Mouse (Mus musculus) Muller cell, postnatal 12 days (primary cell): Measurements from ENCODE around the gene Rpl36al.
A peak's percentile ranks its signal among the peaks of the same experiment; 100 is the strongest.

Source experiments
- DNase-seq: peaks from one replicate; pipeline ENCODE4 v3.0.0-alpha.2; 2015; ENCODE audit errors: inconsistent ontology term

Rpl36al gene

GRCm38 (mm10) chr12:69183583-69184308, at the start of gene Rpl36al, which contains the start of gene Mgat2:
Rpl36al (minus strand) TSS chr12:69184083.
Mgat2 (plus strand) TSS chr12:69184157.
- peak; percentile 99 for DNase-seq

- DNase-seq, result no peak
Measured at GRCm38 (mm10) chr12:69229251-69229650, 45.4 kb upstream of the Rpl36al start.

GRCm38 (mm10) chr12:69227776-69228466, 44.0 kb upstream of the Rpl36al start, which contains the start of gene Pole2:
Pole2 (minus strand) TSS chr12:69228195.
- DNase-seq, result peak; percentile 91

DNA sequence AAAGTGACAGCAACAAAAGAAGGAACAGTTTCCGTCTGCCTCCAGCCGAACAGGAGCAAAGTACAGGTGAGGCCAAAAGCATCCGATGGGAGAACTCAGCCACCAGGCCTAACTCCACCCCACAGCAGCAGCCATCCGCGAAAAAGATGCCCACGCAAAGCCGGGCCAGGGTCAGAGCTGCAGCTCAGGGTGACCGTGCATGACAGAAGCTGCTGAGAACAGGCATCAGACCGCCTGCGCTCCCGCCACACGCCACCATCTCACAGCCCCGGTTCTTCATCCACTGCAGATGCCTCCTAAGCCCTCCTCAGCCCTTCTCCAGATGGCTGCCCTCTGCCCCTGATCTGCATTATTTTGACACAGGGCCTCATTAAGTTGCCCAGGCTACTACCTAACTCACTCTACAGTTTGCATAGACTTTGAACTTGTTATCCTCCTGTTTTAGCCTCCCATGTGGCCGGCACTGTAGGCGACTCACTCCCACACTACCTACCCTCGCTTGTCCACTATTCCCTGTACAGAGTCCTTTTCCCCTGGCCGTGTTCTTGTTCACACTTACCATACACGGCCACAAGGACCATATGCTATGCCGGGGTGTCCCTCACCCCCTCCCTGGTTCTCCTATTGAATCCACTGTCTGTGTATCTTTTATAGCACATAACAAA, 36.9 kb upstream of the Rpl36al start:
- no peak for DNase-seq

DNA sequence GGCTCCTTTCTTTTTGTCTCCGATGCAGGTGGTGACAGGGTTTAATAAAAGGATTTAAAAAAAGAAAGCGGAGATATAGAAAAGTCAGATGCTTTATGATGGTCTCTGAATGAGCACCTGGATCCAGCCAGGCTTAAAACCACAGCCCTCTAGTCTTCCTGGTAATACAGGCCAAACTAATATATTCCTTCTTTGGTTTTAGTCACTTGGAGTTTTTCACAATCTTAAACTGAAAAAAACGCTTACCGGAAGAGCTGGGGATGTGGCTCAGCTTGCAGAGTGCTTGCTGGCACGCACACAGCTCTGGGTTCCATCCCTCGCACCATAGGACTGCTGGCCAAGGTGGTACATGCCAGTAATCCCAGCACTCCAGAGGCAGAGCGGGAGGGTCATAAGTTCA, 32.7 kb upstream of the Rpl36al start:
- no peak for DNase-seq

DNA sequence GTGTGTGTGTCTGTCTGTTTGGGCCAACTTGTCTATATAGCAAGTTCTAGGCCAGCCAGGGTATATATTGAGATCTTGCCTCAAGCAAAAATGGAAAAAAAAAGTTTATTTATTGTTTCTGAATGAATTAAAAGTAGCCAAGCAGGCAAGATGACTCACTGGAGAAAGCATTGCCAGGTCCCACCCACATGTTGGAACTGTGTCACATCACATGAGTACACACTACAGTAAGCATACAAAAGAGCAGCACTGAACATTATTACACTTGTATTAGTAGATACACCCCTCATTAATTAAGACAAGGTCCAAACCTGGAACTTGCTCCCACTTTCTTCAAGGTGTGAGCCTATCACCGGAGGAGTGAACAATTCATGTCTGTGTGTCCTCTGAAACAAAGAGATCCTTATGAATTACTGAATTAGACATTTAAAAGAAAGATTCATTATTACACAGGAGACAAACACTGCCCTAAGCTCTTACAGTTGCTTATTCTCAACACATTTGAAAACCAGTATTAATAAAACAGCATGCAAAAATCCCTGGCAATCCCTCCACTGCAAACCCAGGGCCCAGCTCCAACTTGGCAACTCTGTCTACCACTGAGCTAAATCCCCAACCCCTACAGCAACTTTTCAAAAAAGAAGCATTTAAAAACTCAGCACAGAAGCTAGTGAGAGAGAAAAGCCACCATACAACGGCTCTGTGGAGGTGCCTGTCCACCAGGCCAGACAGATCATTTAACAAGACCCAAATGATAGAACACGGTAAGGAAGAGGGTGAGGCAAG, 31.3 kb upstream of the Rpl36al start:
- DNase-seq, result peak; percentile 78

- DNase-seq, result no peak
Measured at GRCm38 (mm10) chr12:69214393-69214792, 30.5 kb upstream of the Rpl36al start.

GRCm38 (mm10) chr12:69213186-69213777, 29.4 kb upstream of the Rpl36al start:
- DNase-seq, result no peak

DNA sequence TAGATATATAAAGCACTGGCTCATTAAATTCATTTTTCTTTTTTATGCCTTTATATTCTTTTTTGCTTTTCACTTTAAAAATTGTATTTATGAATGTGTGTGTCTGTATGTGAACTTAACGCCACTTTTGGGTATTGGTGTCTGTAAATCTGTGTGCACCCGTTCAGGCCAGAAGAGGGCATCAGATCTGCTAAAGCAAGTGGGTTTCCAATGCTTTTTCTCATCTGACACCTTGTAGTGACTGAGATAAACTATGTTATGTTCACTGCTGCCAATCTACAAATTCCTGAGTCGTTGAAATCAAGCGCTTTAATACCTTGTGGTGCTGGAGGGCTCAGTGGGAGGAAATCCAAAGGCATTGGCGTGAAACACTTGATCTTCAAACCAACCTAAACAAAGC, 27.2 kb upstream of the Rpl36al start:
- DNase-seq, result no peak

DNA sequence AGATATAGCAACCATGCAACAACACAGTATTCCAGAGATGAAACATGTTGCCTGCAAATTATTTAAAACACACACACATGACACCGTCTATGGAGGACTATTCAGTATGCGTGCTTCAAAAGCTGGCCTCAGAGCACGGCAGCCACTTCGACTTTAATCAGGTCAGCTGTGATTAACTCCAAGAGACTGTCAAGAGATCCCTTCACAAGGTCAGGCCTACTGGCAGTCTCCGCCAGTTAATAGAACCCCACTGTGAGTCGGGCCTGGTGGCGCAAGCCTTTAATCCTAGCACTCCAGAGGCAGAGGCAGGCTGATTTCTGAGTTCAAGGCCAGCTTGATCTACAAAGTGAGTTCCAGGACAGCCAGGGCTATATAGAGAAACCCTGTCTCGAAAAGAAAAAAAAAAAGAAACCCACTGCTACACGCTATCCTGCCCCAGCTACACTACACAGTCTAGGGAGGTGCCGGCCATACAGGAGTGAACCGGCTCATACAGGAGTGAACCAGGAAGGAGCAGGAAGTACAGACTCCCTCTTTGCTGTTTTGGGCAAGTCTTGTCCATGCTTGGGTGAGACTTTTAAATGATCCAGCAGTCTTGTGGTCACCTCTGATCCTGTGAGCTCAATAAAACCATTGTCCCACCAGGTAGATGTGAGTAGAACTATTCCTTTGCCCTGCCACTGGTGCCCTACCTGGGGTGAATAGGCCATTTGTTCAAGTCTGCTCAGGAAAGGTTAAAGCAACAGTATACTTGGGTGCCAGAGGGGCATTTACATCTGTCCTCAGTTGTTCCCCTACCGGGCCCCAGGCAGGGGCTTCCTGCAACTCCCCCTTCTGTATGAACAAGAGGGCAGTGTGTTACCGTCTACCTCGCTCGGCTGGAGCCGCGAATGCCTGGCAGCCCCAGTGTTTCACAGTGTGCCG, 26.4 kb upstream of the Rpl36al start:
- DNase-seq, result no peak

- no peak for DNase-seq
Measured at GRCm38 (mm10) chr12:69208520-69208919, 24.6 kb upstream of the Rpl36al start.

DNA sequence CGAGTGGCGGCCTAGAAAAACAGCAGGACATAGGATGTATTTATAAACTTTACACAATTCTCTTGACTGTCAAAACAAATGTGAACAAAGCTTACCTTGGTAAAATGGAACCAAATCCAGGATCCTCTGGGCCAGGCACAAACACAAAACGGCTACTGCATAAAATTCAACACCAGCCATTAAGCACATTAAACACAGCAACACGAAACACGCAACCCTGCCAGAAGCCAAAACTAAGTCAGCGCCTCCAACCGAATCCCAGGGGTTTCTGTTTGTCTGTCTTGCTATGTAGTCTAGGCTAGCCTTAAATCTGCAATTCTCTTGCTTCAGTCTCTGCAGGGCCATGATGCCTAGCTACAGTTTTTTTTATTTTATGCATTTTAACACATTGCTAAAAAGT, 24.0 kb upstream of the Rpl36al start:
- no peak for DNase-seq

- no peak for DNase-seq
Measured at GRCm38 (mm10) chr12:69207396-69207795, 23.5 kb upstream of the Rpl36al start.

DNA sequence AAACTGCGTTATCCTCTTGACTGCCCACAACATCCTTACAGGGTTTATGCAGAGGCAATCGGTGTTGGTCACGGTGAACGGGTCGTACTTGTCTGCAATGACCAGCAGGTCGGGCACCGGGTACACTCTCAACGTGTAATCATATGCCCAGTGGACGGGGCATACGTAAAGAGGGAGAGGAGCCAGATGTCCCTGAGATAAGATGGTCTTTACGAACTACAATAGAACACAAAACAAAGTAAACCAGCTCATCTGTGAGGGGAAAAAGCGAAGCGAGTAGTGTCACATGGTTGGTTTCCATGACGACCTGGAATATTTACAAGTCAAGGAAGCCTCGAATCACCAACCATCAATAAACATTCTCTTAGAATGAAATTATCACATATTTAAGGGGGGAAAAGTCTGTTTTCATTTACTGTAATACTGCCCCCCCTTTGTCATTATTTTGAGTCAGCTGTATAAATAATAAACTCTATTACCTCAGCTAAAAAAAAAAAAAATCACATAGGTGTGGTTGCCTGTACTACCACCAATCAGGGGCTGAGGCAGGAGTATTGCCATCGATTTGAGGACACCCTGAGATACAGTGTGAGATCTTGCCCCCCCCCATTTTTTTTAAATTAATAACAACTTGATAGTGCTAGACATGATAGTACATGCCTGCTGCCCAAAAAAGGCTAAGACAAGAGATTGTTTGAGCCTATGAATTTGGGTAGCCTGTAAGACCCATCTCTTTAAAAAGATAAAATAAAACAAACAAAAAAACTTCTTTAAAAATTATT, 20.4 kb upstream of the Rpl36al start, which contains the start of gene Gm49384:
Gm49384 (minus strand) TSS at position 216 of the 782 bp plus-strand sequence.
- DNase-seq, result no peak

GRCm38 (mm10) chr12:69198985-69199384, 15.1 kb upstream of the Rpl36al start:
- DNase-seq, result no peak

DNA sequence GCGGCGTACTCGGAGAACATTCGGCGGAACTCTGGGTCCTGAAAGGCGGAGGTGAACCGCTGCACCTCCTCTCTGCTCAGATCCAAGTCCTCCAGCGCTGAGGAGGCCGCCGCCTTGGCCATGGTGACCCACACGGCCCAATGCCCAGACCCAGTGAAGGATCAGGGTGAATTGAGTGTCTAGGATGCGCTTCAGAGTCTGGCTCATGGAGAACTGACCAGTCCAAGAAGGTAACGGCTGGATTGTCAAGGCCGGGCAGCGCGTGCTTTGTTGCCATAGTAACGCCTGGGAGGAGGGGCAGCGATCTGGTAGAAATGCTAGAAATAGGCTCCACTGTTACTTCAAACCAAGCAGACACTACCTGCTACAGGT, 14.3 kb upstream of the Rpl36al start, which contains the start of gene Dnaaf2:
Dnaaf2 (minus strand) TSS at position 266 of the 372 bp plus-strand sequence.
- DNase-seq, result peak; percentile 75

DNA sequence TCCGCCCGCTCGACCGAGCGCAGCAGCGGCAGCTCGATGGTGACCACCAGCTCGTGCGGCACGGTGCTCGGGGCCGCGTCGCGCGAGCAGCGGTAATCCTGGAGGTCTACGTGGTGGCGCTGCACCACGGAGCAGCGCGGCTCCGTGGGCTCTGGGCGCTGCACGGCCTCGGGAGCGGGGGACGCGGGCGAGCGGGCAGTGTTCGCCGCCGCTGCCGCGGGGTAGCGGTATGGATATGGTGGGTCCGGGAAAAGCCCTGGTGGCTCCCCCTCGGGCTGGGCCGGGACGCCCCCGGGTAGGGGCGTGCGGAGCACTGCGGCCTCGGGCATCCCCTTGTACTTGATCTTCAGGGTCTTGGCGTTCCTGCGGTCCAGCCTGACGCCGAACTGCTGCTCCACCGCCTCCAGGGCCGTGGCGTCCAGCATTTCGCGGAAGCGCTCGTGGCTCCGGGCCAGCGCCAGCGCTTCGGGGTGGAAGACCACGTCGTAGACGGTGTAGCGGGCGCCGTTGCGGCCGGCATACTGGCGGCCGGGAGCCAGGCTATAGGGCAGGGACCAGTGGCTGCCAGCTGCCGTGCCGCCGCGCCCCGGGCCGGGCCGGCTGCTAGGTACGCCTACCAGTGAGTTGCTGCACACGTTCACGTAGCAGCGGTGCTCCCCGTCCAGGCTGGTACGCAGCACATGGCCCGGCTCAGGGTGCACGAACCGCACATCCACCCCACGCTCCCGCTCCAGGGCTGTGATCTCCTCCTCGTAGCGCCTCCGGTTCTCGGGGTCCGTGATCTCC, 13.7 kb upstream of the Rpl36al start:
- DNase-seq, result peak; percentile 69
